Mouse (Mus musculus): ENCODE results near the gene Adcy1. TPM values are rescaled to one million over a fixed set of nuclear protein-coding genes. Genes with fewer than 3 reads are reported as not detected.

The Adcy1 gene
- polyA plus RNA-seq, 1 experiment from 2014 or later: 1.5 TPM

- Histone ChIP-seq H3K27ac (no peak overlapping the region), H3K4me2 (no peak overlapping the region), H3K9me3 (replicated peaks) (no peaks in the 10 kb centered on the region), H3K4me3 (replicated peaks) (no peak overlapping the region), H3K27me3 (no peaks in the 10 kb centered on the region), H3K4me1 (peaks cover 31% of the 10 kb centered on the region), H3K36me3 (no peaks in the 10 kb centered on the region), H3K9ac (no peak overlapping the region)
- ATAC-seq (replicated peaks; ENCODE audit: low FRiP score): no peak
- WGBS: 87% methylated on average over 10 of the region's 10 CpGs
These were observed 131.4 kb downstream of the Adcy1 start for GRCm38 (mm10) chr11:7194432-7195311.

GRCm38 (mm10) chr11:7195312-7195685 lies 132.0 kb downstream of the Adcy1 start:
- no peak for ATAC-seq (replicated peaks; ENCODE audit: low FRiP score)
- no peaks in the 10 kb centered on the region for H3K9me3 ChIP-seq (replicated peaks)
- no peak overlapping the region for H3K27ac ChIP-seq
- no peak overlapping the region for H3K9ac ChIP-seq
- no peaks in the 10 kb centered on the region for H3K27me3 ChIP-seq
- H3K36me3 ChIP-seq: no peaks in the 10 kb centered on the region
- 87% methylated on average over 4 of the region's 4 CpGs for WGBS
- no peak overlapping the region for H3K4me3 ChIP-seq (replicated peaks)
- H3K4me1 ChIP-seq: peaks cover 31% of the 10 kb centered on the region
- H3K4me2 ChIP-seq: no peak overlapping the region

GRCm38 (mm10) chr11:7197491-7197941 lies 134.2 kb downstream of the Adcy1 start, which contains the start of gene Igfbp1:
Igfbp1 (plus strand) TSS chr11:7197782.
- Histone ChIP-seq H3K27ac (peak within 1 kb of the TSS; percentile 84), H3K4me3 (replicated peaks) (0 out of 2 replicates have a peak within 1 kb of the TSS, but pooled peaks have one; percentile 10), H3K4me2 (peak within 1 kb of the TSS; percentile 29), H3K27me3 (no peaks in the 10 kb centered on the region), H3K4me1 (peaks cover 31% of the 10 kb centered on the region), H3K9me3 (replicated peaks) (no peaks in the 10 kb centered on the region), H3K36me3 (no peaks in the 10 kb centered on the region), H3K9ac (no peak within 1 kb of the TSS)
- ATAC-seq (replicated peaks; ENCODE audit: low FRiP score): peak; percentile 96
- 28% methylated on average over 12 of the region's 12 CpGs for WGBS

- peak overlapping the region; percentile 29 for H3K4me2 ChIP-seq
- no peaks in the 10 kb centered on the region for H3K27me3 ChIP-seq
- WGBS: 85% methylated on average over 19 of the region's 19 CpGs
- no peaks in the 10 kb centered on the region for H3K36me3 ChIP-seq
- peaks cover 31% of the 10 kb centered on the region for H3K4me1 ChIP-seq
- H3K9ac ChIP-seq: no peak overlapping the region
- no peaks in the 10 kb centered on the region for H3K9me3 ChIP-seq (replicated peaks)
- 0 out of 2 replicates have a peak overlapping the region, but pooled peaks have one; percentile 10 for H3K4me3 ChIP-seq (replicated peaks)
- ATAC-seq (replicated peaks; ENCODE audit: low FRiP score): peak; percentile 34
- H3K27ac ChIP-seq: peak overlapping the region; percentile 84
These were observed 134.7 kb downstream of the Adcy1 start for GRCm38 (mm10) chr11:7198006-7198405.

- ATAC-seq (replicated peaks; ENCODE audit: low FRiP score): no peak
- Histone ChIP-seq H3K27ac (peak overlapping the region; percentile 84), H3K4me3 (replicated peaks) (no peak overlapping the region), H3K9ac (no peak overlapping the region), H3K27me3 (no peaks in the 10 kb centered on the region), H3K4me1 (peaks cover 31% of the 10 kb centered on the region), H3K9me3 (replicated peaks) (no peaks in the 10 kb centered on the region), H3K36me3 (no peaks in the 10 kb centered on the region), H3K4me2 (0 out of 2 replicates have a peak overlapping the region, but pooled peaks have one; percentile 29)
- WGBS: 69% methylated on average over 10 of the region's 10 CpGs
These were observed 135.4 kb downstream of the Adcy1 start for GRCm38 (mm10) chr11:7198481-7199256.

GRCm38 (mm10) chr11:7199736-7200392 lies 136.6 kb downstream of the Adcy1 start:
- no peaks in the 10 kb centered on the region for H3K27me3 ChIP-seq
- H3K36me3 ChIP-seq: no peaks in the 10 kb centered on the region
- H3K27ac ChIP-seq: no peak overlapping the region
- H3K9ac ChIP-seq: no peak overlapping the region
- no peak overlapping the region for H3K4me3 ChIP-seq (replicated peaks)
- no peak for ATAC-seq (replicated peaks; ENCODE audit: low FRiP score)
- 52% methylated on average over 14 of the region's 14 CpGs for whole genome bisulfite sequencing
- H3K4me1 ChIP-seq: peaks cover 31% of the 10 kb centered on the region
- H3K9me3 ChIP-seq (replicated peaks): no peaks in the 10 kb centered on the region
- no peak overlapping the region for H3K4me2 ChIP-seq

GRCm38 (mm10) chr11:7200393-7200783 lies 137.1 kb downstream of the Adcy1 start:
- H3K4me1 ChIP-seq: peaks cover 31% of the 10 kb centered on the region
- ATAC-seq (replicated peaks; ENCODE audit: low FRiP score): no peak
- no peak overlapping the region for H3K9ac ChIP-seq
- H3K4me3 ChIP-seq (replicated peaks): no peak overlapping the region
- H3K4me2 ChIP-seq: no peak overlapping the region
- WGBS: 79% methylated on average over 9 of the region's 9 CpGs
- H3K27ac ChIP-seq: no peak overlapping the region
- H3K9me3 ChIP-seq (replicated peaks): no peaks in the 10 kb centered on the region
- no peaks in the 10 kb centered on the region for H3K36me3 ChIP-seq
- H3K27me3 ChIP-seq: no peaks in the 10 kb centered on the region

GRCm38 (mm10) chr11:7202206-7202605 lies 138.9 kb downstream of the Adcy1 start:
- ATAC-seq (replicated peaks; ENCODE audit: low FRiP score): no peak
- H3K4me2 ChIP-seq: no peak overlapping the region
- H3K27ac ChIP-seq: no peak overlapping the region
- H3K36me3 ChIP-seq: no peaks in the 10 kb centered on the region
- H3K4me3 ChIP-seq (replicated peaks): no peak overlapping the region
- no peaks in the 10 kb centered on the region for H3K27me3 ChIP-seq
- H3K4me1 ChIP-seq: peaks cover 18% of the 10 kb centered on the region
- WGBS: 79% methylated on average over 7 of the region's 7 CpGs
- H3K9ac ChIP-seq: no peak overlapping the region
- H3K9me3 ChIP-seq (replicated peaks): no peaks in the 10 kb centered on the region

- 86% methylated on average over 9 of the region's 9 CpGs for WGBS
- Histone ChIP-seq H3K4me2 (no peak overlapping the region), H3K27me3 (no peaks in the 10 kb centered on the region), H3K27ac (no peak overlapping the region), H3K4me3 (replicated peaks) (no peak overlapping the region), H3K9me3 (replicated peaks) (no peaks in the 10 kb centered on the region), H3K36me3 (peaks cover 10% of the 10 kb centered on the region; the same call in 1 of the 2 replicates), H3K9ac (no peak overlapping the region), H3K4me1 (peaks cover 2% of the 10 kb centered on the region; the same call in 1 of the 2 replicates)
- no peak for ATAC-seq (replicated peaks; ENCODE audit: low FRiP score)
These were observed 140.6 kb downstream of the Adcy1 start for GRCm38 (mm10) chr11:7203846-7204245.

GRCm38 (mm10) chr11:7210343-7210742 lies 147.1 kb downstream of the Adcy1 start:
- Histone ChIP-seq H3K4me2 (peak overlapping the region; percentile 27), H3K36me3 (peaks cover 14% of the 10 kb centered on the region; the same call in 1 of the 2 replicates), H3K27me3 (peaks cover 44% of the 10 kb centered on the region)

GRCm38 (mm10) chr11:7211211-7211610 lies 147.9 kb downstream of the Adcy1 start:
- Histone ChIP-seq H3K36me3 (peaks cover 14% of the 10 kb centered on the region; the same call in 1 of the 2 replicates), H3K27ac (no peak overlapping the region), H3K4me1 (peaks cover 37% of the 10 kb centered on the region), H3K27me3 (peaks cover 44% of the 10 kb centered on the region), H3K4me3 (replicated peaks) (peak overlapping the region; percentile 17; the same call in 1 of the 2 replicates), H3K4me2 (peak overlapping the region; percentile 27), H3K9ac (no peak overlapping the region), H3K9me3 (replicated peaks) (no peaks in the 10 kb centered on the region)
- ATAC-seq (replicated peaks; ENCODE audit: low FRiP score): no peak
- whole genome bisulfite sequencing: 20% methylated on average over 9 of the region's 9 CpGs

More at GRCm38 (mm10) chr11:7210343-7210742, 147.1 kb downstream of the Adcy1 start:
- Histone ChIP-seq H3K9ac (no peak overlapping the region), H3K9me3 (replicated peaks) (no peaks in the 10 kb centered on the region), H3K4me3 (replicated peaks) (no peak overlapping the region), H3K4me1 (peaks cover 34% of the 10 kb centered on the region), H3K27ac (no peak overlapping the region)
- WGBS: 15% methylated on average over 6 of the region's 6 CpGs
- ATAC-seq (replicated peaks; ENCODE audit: low FRiP score): no peak

Data from kidney, embryonic 15.5 days (tissue).